Mouse (Mus musculus): ENCODE data around the gene 9930111J21Rik2. TPM values are rescaled to one million over a fixed set of nuclear protein-coding genes. Genes with fewer than 3 reads are reported as not detected.
"Not testable (repeated sequence)": the region's sequence is repeated elsewhere in the genome, so short reads cannot be mapped to it uniquely, and the experiment has no call there.

Gene 9930111J21Rik2
- 0.13 and 0.21 TPM in 2 replicates for polyA plus RNA-seq (2015; fragmentation: Nextera tagmentation; extraction: Ambion mirVana)

DNA sequence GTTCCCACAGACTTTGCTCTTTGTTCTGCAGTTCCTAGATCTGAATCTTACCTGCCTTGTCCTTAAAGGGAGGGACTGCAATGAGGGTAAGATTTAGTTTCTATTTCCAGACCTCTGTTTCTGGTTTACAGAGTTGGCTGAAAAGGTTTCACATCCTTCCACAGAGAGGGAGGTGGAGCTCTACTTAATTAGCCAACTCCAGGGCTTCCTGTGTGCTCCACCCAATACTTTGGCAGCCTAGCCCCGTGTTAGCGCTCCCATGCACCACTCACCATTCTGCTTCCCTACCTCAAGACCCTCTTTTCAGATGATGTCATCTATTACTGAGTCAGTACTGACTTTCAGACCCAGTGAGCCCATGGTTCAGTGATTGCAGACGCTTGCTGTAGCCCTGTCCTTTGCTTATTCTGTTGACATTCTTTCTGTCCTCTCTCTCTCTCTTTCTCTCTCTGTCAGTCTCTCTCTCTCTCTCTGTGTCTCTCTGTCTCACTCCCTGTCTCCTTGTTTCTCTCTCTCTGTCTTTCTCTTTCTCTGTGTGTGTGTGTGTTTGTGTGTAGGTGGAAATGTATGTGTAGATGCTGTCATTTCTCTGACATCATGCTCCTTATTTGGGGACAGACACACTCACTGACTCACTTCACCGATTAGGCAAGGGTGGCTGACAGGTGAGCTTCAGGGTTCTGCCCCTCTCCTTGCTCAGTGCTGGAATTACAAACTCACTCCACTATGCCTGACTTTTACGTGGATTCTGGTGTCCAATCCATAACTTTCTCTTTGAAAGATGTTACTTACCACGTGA is at the start of gene 9930111J21Rik2:
Gene 9930111J21Rik2 (minus strand): TSS at position 150 of the 799 bp plus-strand sequence.
- ATAC-seq; H3K27me3 ChIP-seq; H3K9ac ChIP-seq; H3K4me3 ChIP-seq; H3K36me3 ChIP-seq (ENCODE audit: poor library complexity, severe bottlenecking); H3K27ac ChIP-seq; H3K4me2 ChIP-seq; H3K9me3 ChIP-seq (replicated peaks); H3K4me1 ChIP-seq: not testable (repeated sequence)
- 100% methylated on average over 1 of the region's 6 CpGs for WGBS

DNA sequence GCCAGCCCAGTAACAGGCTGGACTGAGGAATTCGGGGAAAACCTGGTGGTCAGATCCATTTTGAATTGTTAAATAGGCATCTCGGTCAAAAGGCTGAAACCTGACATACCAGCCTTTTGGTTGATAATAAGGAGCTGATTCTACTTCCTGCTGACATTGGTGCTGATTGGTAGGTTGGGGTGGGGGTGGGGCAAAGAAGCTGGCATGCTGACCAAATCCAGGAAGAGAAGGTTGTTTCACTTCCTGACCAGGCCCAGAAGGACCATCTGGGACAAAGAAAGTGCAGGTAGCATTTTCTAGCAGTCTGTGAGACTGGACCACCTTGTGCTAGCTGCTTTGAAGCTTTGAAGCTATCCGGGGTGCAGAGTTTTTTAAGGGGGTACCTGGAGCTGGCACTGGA is 49.4 kb upstream of the 9930111J21Rik2 start:
- ATAC-seq: no peak
- peaks cover 1% of the 10 kb centered on the region; the same call in 1 of the 2 replicates for H3K4me1 ChIP-seq
- H3K9me3 ChIP-seq (replicated peaks): no peaks in the 10 kb centered on the region
- no peaks in the 10 kb centered on the region for H3K27me3 ChIP-seq
- no peak overlapping the region for H3K27ac ChIP-seq
- no peaks in the 10 kb centered on the region for H3K36me3 ChIP-seq (ENCODE audit: poor library complexity, severe bottlenecking)
- no peak overlapping the region for H3K4me2 ChIP-seq
- no peak overlapping the region for H3K9ac ChIP-seq
- no peak overlapping the region for H3K4me3 ChIP-seq
- WGBS: 84% methylated on average over 3 of the region's 3 CpGs

DNA sequence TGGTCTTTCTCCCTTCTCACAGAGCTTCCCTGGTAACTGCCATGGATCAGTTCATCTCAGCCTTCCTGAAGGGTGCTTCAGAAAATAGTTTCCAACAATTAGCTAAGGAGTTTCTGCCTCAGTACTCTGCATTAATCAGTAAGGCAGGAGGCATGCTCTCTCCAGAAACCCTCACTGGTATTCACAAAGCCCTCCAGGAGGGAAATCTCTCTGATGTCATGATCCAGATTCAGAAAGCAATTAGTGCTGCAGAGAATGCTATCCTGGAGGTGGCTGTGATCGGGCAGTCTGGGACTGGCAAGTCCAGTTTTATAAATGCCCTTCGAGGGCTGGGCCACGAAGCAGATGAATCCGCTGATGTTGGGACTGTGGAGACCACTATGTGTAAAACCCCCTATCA is 44.3 kb upstream of the 9930111J21Rik2 start:
- no peaks in the 10 kb centered on the region for H3K9me3 ChIP-seq (replicated peaks)
- H3K4me3 ChIP-seq: no peak overlapping the region
- H3K9ac ChIP-seq: no peak overlapping the region
- 59% methylated on average over 4 of the region's 4 CpGs for WGBS
- no peaks in the 10 kb centered on the region for H3K36me3 ChIP-seq (ENCODE audit: poor library complexity, severe bottlenecking)
- H3K27me3 ChIP-seq: no peaks in the 10 kb centered on the region
- H3K4me2 ChIP-seq: no peak overlapping the region
- peaks cover 4% of the 10 kb centered on the region; the same call in 1 of the 2 replicates for H3K4me1 ChIP-seq
- H3K27ac ChIP-seq: no peak overlapping the region
- no peak for ATAC-seq

DNA sequence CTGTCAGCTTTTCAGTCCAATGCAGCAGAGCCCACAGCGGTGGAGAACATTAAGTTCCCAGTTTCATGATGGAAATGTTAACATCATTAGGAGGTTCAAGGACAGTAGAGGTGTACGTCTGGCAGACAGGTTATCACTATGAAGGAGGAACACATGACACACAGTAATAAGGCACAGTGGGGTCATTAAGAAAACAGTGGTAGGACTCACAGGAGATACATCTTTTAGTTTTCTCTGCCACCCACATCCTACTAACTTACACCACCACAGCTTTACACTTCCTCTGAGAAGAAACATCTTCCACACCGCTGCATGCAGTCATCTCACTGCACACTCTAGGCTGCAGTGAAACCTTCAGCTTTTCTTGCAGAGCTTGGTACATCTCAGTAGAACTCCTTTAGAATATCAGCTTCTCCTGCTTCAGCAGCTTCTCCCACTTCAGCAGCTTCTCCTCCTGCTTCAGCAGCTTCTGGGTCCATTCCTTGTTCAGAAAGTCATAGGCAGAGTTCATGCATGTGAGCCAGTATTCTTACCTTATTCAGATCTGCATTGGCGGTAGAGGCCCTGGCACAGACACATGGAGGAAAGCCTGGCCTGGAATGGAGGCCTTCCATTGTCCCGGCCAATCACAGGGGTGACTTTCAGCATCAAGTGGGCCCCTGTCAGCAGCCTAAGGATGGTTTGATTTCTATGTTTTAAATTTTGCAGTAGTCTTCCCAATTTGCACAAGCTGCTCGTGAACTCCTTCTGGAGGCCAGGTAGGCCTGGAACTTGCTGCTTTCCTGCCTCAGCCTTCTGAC is 43.0 kb upstream of the 9930111J21Rik2 start:
- no peak overlapping the region for H3K27ac ChIP-seq
- no peaks in the 10 kb centered on the region for H3K36me3 ChIP-seq (ENCODE audit: poor library complexity, severe bottlenecking)
- WGBS: 88% methylated on average over 6 of the region's 6 CpGs
- H3K27me3 ChIP-seq: no peaks in the 10 kb centered on the region
- H3K4me2 ChIP-seq: no peak overlapping the region
- no peak overlapping the region for H3K4me3 ChIP-seq
- peaks cover 4% of the 10 kb centered on the region; the same call in 1 of the 2 replicates for H3K4me1 ChIP-seq
- no peaks in the 10 kb centered on the region for H3K9me3 ChIP-seq (replicated peaks)
- no peak for ATAC-seq
- no peak overlapping the region for H3K9ac ChIP-seq

DNA sequence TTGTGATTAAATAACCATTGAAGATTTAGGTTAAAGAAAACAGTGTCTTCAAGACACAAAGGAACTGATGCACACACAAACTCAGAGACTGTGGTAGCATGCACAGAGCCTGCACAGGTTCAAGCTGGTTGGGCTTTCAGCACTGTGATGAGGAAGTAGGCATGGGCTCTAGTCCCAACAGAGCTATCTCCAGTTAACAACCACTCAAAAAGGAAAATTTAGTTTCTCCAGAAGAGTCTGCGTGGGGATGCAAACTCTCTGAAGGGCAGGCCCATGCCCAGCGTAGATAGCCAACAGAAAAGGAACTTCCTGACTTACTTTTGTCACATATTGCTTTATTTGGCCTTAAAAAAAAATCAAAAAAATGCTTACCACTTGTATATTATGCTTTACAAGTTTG is 41.7 kb upstream of the 9930111J21Rik2 start:
- H3K4me1 ChIP-seq: peaks cover 9% of the 10 kb centered on the region; the same call in 1 of the 2 replicates
- H3K9ac ChIP-seq: no peak overlapping the region
- 92% methylated on average over 2 of the region's 2 CpGs for WGBS
- H3K27me3 ChIP-seq: no peaks in the 10 kb centered on the region
- no peak overlapping the region for H3K4me2 ChIP-seq
- no peak overlapping the region for H3K27ac ChIP-seq
- H3K4me3 ChIP-seq: no peak overlapping the region
- H3K36me3 ChIP-seq (ENCODE audit: poor library complexity, severe bottlenecking): no peaks in the 10 kb centered on the region
- ATAC-seq: no peak
- no peaks in the 10 kb centered on the region for H3K9me3 ChIP-seq (replicated peaks)

DNA sequence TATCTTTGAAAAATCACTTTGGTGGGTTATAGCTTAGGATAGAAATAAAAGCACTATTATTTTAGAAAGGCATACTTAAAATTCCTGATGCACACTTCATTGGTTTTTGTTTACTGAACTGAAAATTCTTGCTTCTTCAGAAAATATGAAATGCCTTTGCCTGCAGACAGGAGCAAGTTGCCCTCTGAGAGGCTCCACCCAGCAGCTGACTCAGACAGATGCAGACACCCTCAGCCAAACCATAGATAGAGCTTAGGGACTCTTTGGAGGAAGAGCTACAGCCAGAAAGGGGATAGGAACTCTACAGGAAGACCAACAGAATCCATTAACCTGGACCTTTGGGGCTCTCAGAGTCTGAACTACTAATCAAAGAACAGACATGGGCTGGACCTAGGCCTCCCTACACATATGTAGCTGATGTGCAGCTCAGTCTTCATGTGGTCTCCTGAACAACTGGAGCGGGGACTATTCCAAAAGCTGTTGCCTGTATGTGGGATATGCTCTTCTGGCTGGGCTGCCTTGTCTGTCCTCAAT is 41.1 kb upstream of the 9930111J21Rik2 start:
- no peak overlapping the region for H3K27ac ChIP-seq
- H3K9me3 ChIP-seq (replicated peaks): no peaks in the 10 kb centered on the region
- peaks cover 9% of the 10 kb centered on the region; the same call in 1 of the 2 replicates for H3K4me1 ChIP-seq
- no peak overlapping the region for H3K4me2 ChIP-seq
- no peaks in the 10 kb centered on the region for H3K27me3 ChIP-seq
- H3K4me3 ChIP-seq: no peak overlapping the region
- no peak for ATAC-seq
- H3K9ac ChIP-seq: no peak overlapping the region
- H3K36me3 ChIP-seq (ENCODE audit: poor library complexity, severe bottlenecking): no peaks in the 10 kb centered on the region
- WGBS: 96% methylated on average over 1 of the region's 1 CpGs

DNA sequence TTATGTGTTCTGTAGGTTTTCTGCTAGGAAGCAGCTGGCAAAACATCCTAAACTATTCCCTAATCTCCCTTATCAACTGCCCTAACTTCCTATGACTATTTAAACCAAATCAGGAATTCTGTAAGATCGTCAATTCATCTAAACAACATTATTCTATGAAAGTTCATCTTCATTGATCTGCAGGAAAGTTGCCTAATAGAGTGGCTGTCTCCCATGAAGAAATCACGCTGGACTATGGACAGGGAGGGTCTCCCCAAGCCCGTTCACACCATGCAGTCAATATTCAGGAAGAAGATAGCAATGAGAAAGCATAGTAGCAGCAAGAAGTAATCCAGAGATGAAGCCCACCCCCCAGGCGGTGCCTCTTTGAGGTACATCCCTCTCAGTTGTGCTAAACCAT is 40.1 kb upstream of the 9930111J21Rik2 start:
- H3K9me3 ChIP-seq (replicated peaks): no peaks in the 10 kb centered on the region
- no peaks in the 10 kb centered on the region for H3K27me3 ChIP-seq
- ATAC-seq: no peak
- no peak overlapping the region for H3K4me2 ChIP-seq
- no peak overlapping the region for H3K27ac ChIP-seq
- 83% methylated on average over 4 of the region's 4 CpGs for WGBS
- no peak overlapping the region for H3K9ac ChIP-seq
- H3K4me1 ChIP-seq: peaks cover 9% of the 10 kb centered on the region; the same call in 1 of the 2 replicates
- no peak overlapping the region for H3K4me3 ChIP-seq
- H3K36me3 ChIP-seq (ENCODE audit: poor library complexity, severe bottlenecking): no peaks in the 10 kb centered on the region

DNA sequence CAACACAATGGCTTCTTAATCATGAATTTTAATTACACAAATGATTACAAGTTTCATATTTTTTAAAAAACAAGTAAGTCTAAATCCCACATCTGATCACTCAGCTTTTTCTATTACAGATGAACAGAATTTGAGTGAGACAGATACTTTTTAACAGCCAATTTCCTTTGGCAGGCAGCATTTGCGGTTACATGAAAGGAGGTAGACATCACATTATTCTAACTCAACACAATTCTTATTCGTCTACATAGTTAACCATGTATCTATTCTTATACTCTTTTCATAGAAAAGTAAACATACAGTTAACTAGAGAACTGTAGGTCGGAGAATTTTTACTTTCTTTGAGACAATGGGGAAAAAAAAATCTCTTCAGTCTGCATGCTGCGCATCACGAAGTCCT is 39.5 kb upstream of the 9930111J21Rik2 start:
- WGBS: 90% methylated on average over 5 of the region's 5 CpGs
- H3K27ac ChIP-seq: no peak overlapping the region
- H3K4me3 ChIP-seq: no peak overlapping the region
- no peaks in the 10 kb centered on the region for H3K36me3 ChIP-seq (ENCODE audit: poor library complexity, severe bottlenecking)
- no peaks in the 10 kb centered on the region for H3K27me3 ChIP-seq
- no peak for ATAC-seq
- no peaks in the 10 kb centered on the region for H3K9me3 ChIP-seq (replicated peaks)
- H3K4me2 ChIP-seq: no peak overlapping the region
- peaks cover 9% of the 10 kb centered on the region; the same call in 1 of the 2 replicates for H3K4me1 ChIP-seq
- H3K9ac ChIP-seq: no peak overlapping the region

DNA sequence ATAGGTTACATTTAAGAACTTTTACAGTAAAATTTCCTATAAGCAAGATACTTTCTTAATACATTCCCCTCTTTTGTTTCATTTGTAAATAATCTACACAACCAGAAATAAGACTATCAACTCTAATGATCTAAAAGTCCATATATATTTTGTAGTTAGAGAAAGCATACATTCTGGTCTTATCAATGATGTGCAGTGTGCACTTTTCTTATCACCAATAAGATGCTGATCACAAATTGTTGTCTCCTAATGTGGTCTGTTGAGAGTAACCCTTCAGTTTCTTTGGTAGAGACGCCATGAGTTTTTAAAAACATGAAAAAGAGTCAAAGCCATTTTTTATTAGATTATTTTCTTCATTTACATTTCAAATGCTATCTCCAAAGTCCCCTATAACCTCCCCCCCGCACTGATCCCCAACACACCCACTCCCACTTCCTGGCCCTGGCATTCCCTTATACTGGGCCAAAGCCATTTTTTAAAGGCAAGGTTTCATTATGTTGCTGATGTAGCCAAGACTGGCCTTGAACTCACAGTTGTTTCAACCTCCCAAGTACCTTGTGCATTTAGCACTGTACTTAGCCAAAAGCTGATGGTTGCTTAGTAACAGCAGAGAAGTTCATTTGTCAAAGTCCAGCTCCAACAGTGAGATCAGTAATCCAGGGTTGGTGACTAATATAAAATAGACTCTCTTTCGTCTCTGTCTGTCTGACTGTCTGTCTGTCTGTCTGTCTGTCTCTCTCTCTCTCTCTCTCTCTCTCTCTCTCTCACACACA is 38.9 kb upstream of the 9930111J21Rik2 start:
- no peaks in the 10 kb centered on the region for H3K27me3 ChIP-seq
- H3K36me3 ChIP-seq (ENCODE audit: poor library complexity, severe bottlenecking): no peaks in the 10 kb centered on the region
- H3K27ac ChIP-seq: no peak overlapping the region
- 90% methylated on average over 3 of the region's 3 CpGs for WGBS
- H3K4me1 ChIP-seq: peaks cover 5% of the 10 kb centered on the region; the same call in 1 of the 2 replicates
- H3K9me3 ChIP-seq (replicated peaks): no peaks in the 10 kb centered on the region
- no peak for ATAC-seq
- H3K4me3 ChIP-seq: no peak overlapping the region
- H3K9ac ChIP-seq: no peak overlapping the region
- H3K4me2 ChIP-seq: no peak overlapping the region

DNA sequence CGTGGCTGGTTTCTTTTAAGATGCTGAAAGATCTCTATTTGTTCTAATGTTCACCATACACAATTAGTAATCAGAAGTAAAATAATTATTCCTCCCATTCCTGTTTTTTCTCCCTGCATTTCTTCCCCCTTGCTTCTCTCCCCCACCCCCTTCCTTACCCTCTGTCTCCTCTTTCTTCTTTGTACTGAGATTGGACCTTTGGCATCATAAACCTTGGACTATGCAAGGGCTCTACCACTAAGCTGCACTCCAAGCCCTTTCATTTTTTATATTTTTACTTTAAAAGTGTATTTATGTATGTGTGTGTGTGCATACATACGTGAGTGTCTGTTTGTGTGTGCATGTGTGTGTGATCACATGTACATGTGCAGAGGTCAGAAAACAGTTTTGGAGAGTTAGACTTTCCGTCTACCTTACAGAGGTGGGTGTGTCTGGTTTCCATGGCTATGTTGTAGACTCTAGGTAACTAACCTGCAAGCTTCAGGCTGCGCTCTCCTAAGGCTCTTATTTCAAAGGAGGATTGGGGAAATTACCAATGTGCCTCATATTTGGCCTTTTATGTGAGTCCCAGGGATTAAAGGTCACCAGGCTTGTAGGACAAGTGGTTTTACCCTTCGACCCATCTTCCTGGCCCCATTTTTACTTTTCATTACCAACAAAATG is 38.1 kb upstream of the 9930111J21Rik2 start:
- no peak overlapping the region for H3K9ac ChIP-seq
- H3K36me3 ChIP-seq (ENCODE audit: poor library complexity, severe bottlenecking): no peaks in the 10 kb centered on the region
- no peak overlapping the region for H3K4me3 ChIP-seq
- H3K9me3 ChIP-seq (replicated peaks): no peaks in the 10 kb centered on the region
- ATAC-seq: no peak
- H3K4me1 ChIP-seq: peaks cover 5% of the 10 kb centered on the region; the same call in 1 of the 2 replicates
- H3K27ac ChIP-seq: no peak overlapping the region
- 89% methylated on average over 5 of the region's 5 CpGs for WGBS
- no peak overlapping the region for H3K4me2 ChIP-seq
- no peaks in the 10 kb centered on the region for H3K27me3 ChIP-seq

All from forebrain, embryonic 13.5 days (tissue).